Mouse (Mus musculus) heart, postnatal 0 days (tissue): ENCODE results near the gene Supt3.

Experiments used
- CTCF ChIP-seq: IDR thresholded peaks from 2 replicates; pipeline ENCODE4 v1.5.1; 2016; ENCODE audit warnings: antibody characterized with exemption, control low read depth, low read depth
- EP300 ChIP-seq: IDR thresholded peaks from 2 replicates; pipeline ENCODE4 v1.6.1; 2016; ENCODE audit warnings: antibody characterized with exemption, low read depth

- TF ChIP-seq CTCF, result no peak
- no peak for TF ChIP-seq EP300
Measured at GRCm38 (mm10) chr17:45047236-45047635, 270.3 kb downstream of the Supt3 start.
